Mouse (Mus musculus): ENCODE measurements around the gene Rps6kb1. TPM values are rescaled to one million over a fixed set of nuclear protein-coding genes. Genes with fewer than 3 reads are reported as not detected.

Gene Rps6kb1
- polyA plus RNA-seq, 1 experiment = 31.4 TPM

DNA sequence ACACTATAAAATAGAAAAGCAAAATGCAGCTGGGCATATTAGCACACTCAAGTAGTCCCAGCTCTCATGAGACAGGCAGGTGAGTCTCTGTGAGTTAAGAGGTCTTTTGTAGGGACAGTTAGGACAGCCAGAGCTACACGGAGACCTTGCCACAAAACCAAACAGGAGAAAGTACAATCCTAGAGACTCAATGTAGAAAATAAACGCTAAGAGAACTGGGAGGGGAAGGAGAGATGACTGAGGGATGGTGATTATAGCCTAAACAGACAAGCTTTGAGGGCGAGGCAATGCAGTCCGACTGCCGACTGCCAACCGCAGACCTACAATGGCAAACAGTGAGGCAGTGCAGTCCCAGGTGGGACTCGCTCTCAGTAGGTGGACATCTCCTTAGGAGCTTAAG lies 43.2 kb upstream of the Rps6kb1 start:
- WGBS = 16% methylated on average over 7 of the region's 7 CpGs
- Histone ChIP-seq H3K4me1 (ENCODE audit: control insufficient read depth, insufficient read depth, low read length) (peaks cover 5% of the 10 kb centered on the region; the same call in 1 of the 2 replicates), H3K27ac (ENCODE audit: control insufficient read depth, insufficient read depth, low read depth, low read length, poor library complexity) (no peak overlapping the region; the same call in 1 of the 2 replicates), H3K4me3 (replicated peaks; ENCODE audit: control insufficient read depth, low read depth, low read length) (no peak overlapping the region)
- TF ChIP-seq POLR2A (IDR thresholded peaks at IDR 0.05; ENCODE audit: borderline replicate concordance, control insufficient read depth, low read depth, low read length) = no peak
- no peak for TF ChIP-seq CTCF (IDR thresholded peaks at IDR 0.05; ENCODE audit: control insufficient read depth, insufficient read depth, low read length)

DNA sequence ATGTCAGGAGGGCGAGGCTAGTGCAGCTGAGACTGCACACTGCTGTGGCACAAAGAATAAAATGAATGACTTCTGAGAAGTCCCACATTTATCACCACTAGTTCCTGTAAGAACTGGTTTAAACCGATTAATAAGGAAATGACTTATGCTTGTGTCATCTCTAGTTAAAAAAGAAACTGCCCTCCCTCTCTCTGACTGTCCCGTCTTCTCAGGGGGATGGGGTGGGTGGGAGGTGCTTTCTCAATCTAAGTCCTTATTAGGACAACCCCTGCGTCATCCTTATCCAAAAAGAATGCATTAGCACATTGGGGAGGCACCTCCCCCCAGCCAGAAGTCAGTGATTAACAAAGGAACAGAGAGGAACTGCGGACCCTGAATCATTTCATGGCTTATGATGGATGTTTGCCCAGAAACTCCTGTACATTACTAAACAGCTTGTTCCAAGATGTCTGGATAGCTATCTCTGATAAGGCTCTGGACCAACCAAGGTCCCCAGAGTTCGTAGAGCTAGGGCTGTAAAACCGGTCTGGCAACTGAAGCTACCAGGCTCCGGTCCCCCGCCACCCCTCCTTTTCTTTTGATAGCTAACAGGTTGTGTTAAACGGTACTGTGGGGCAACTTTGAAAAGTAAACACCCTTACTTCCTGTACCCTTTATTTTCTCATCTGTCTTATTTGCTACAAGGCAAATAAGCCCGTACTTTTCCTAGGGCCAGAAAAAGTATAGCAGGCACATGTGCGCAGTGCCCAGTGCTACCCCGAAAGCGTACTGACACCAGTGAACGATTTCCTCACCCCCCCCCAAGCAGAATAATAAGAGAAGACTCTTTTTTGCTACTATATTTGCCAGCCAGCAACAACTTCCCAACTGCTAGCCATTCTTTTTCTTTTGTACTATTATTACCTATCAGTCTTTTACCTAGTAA lies 42.5 kb upstream of the Rps6kb1 start:
- TF ChIP-seq CTCF (IDR thresholded peaks at IDR 0.05; ENCODE audit: control insufficient read depth, insufficient read depth, low read length) = no peak
- TF ChIP-seq POLR2A (IDR thresholded peaks at IDR 0.05; ENCODE audit: borderline replicate concordance, control insufficient read depth, low read depth, low read length) = peak; percentile 54
- peaks cover 5% of the 10 kb centered on the region; the same call in 1 of the 2 replicates for H3K4me1 ChIP-seq (ENCODE audit: control insufficient read depth, insufficient read depth, low read length)

DNA sequence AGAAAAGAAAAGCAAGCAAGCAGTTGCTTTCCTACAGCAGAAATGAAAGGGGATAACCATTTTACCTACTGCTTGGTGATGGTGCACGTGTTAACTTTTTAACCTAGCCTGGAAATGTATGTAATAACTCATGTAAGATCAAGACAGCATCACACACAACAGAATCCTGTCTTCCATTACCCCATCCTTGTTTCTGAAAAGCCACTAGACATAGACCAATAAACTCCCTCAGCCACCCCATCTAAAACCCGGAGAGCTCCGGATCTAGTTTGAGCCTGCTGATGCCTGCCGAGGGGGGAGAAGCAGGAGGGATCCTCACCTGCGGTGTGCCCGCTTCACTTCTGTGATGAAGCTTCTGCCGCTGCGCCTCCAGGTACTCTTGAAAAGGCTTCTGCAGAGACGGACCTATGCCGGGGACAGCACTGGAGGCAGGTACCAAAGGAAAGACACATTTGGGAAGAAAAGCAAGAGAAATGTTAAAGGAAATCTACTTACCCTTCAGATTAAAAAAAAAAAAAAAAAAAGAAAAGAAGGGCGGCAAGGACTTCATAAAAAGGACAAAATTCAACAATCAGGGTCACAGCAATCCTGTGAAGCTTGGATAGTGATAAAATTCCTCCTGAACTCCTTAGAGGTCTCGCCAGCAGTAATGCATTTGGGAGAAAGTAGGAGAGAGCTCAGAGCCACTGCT lies 41.7 kb upstream of the Rps6kb1 start:
- TF ChIP-seq CTCF (IDR thresholded peaks at IDR 0.05; ENCODE audit: control insufficient read depth, insufficient read depth, low read length) (no peak), POLR2A (IDR thresholded peaks at IDR 0.05; ENCODE audit: borderline replicate concordance, control insufficient read depth, low read depth, low read length) (peak; percentile 46; the same call in 1 of the 2 replicates)
- Histone ChIP-seq H3K4me1 (ENCODE audit: control insufficient read depth, insufficient read depth, low read length) (peaks cover 5% of the 10 kb centered on the region; the same call in 1 of the 2 replicates), H3K27ac (ENCODE audit: control insufficient read depth, insufficient read depth, low read depth, low read length, poor library complexity) (peak overlapping the region; percentile 40), H3K4me3 (replicated peaks; ENCODE audit: control insufficient read depth, low read depth, low read length) (peak overlapping the region; percentile 56)
- WGBS = 1% methylated on average over 12 of the region's 12 CpGs

More for the DNA sequence above, 42.5 kb upstream of the Rps6kb1 start:
- Histone ChIP-seq H3K4me3 (replicated peaks; ENCODE audit: control insufficient read depth, low read depth, low read length) (peak overlapping the region; percentile 56), H3K27ac (ENCODE audit: control insufficient read depth, insufficient read depth, low read depth, low read length, poor library complexity) (peak overlapping the region; percentile 40)
- WGBS = 2% methylated on average over 15 of the region's 15 CpGs

DNA sequence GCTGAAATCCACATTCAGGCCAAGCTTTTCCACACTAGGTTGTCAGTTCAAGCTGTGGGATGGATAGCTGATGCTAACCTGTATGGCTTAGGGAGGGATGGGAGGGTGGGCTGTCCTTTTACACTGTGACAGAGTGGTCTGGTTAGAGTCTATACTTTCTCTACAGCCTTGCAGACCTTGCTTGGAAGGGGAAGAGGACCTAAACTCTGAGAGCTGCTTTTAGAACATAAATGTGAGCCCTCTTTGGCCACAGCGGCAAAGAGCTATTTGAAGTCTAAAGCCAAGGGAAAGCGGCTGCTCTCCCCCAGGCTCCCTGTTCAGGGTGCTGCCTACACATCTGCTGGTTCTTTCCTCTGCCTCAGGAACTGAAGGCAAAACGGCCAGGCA lies 41.0 kb upstream of the Rps6kb1 start:
- peak overlapping the region; percentile 86 for H3K27ac ChIP-seq (ENCODE audit: control insufficient read depth, insufficient read depth, low read depth, low read length, poor library complexity)
- peak overlapping the region; percentile 61 for H3K4me3 ChIP-seq (replicated peaks; ENCODE audit: control insufficient read depth, low read depth, low read length)
- no peak for TF ChIP-seq POLR2A (IDR thresholded peaks at IDR 0.05; ENCODE audit: borderline replicate concordance, control insufficient read depth, low read depth, low read length)
- TF ChIP-seq CTCF (IDR thresholded peaks at IDR 0.05; ENCODE audit: control insufficient read depth, insufficient read depth, low read length) = no peak
- peaks cover 3% of the 10 kb centered on the region; the same call in 1 of the 2 replicates for H3K4me1 ChIP-seq (ENCODE audit: control insufficient read depth, insufficient read depth, low read length)
- WGBS = 2% methylated on average over 3 of the region's 3 CpGs

DNA sequence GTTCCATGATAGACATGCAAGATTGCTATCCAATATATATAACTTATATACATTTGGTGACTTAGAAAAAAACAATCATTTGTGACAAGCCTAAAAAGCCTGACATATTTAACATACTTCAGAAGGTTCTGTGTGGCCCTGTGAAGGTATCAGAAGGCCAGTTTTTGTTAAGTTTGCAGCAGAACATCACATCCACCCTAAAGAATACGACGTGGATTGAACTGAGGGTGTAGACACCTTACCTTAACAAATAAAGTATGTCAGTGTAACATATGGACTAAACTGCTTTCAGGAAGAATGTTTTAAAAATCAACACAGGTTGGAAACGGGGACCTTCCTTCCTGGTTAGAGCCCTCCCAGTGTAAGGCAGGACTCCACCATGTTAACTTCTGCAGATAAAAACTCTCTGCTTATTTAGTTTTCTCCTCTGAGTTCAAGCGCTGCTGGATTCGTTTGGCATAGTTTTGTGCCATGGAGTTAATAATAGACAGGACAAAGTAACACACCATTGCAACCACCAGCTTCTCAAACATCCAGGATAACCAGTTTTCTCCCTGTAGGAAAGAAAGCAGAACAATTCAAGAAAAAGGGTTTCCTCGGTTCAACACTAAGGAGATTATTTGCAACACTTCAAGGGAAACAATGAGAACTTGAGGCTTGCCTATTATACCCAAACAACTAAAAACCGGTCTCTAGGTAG lies 40.4 kb upstream of the Rps6kb1 start:
- H3K27ac ChIP-seq (ENCODE audit: control insufficient read depth, insufficient read depth, low read depth, low read length, poor library complexity) = no peak overlapping the region; the same call in 1 of the 2 replicates
- no peak for TF ChIP-seq POLR2A (IDR thresholded peaks at IDR 0.05; ENCODE audit: borderline replicate concordance, control insufficient read depth, low read depth, low read length)
- TF ChIP-seq CTCF (IDR thresholded peaks at IDR 0.05; ENCODE audit: control insufficient read depth, insufficient read depth, low read length) = no peak
- 8% methylated on average over 7 of the region's 7 CpGs for WGBS
- peak overlapping the region; percentile 61 for H3K4me3 ChIP-seq (replicated peaks; ENCODE audit: control insufficient read depth, low read depth, low read length)
- H3K4me1 ChIP-seq (ENCODE audit: control insufficient read depth, insufficient read depth, low read length) = peaks cover 7% of the 10 kb centered on the region; the same call in 1 of the 2 replicates

DNA sequence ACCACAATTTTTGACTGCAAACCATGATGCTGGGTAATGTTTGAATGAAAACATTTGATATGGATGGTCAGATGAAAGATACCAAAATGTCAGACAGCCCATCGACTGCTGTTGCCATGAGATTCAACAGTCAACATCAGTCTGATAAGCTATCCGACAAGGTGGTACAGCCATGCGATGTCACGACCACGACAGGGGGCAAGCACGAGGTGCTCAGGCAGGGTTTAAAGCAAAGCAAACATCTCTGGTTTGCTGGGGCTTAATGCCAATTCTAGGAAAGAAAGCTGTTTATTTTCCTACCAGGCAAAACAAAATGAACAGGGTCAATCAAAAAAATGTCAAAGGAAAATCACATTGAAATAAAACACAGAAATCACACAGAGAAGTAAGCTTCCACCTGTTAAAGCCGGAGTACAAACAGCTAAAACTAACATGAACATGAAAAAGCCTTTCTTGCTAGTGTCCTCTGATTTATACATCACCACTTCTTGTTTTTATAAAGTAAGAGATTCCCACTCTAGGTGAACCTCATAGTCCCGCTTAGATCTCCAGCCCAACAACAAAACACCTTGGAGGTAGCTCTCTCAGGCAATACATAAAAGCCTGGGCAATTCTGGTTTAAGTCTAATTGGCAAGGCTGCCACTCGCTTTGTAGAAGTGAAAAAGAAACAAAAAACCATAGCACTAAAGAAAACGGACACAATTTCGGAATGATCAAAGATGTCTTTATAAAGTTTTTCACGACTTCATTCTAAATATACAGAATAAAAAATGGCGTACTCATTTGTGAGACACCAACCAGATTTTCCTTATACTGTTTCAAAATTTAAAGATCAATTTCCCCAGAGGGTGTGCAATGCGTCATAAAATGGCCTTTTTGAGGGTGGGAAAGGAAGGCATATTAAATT lies 39.6 kb upstream of the Rps6kb1 start:
- no peak for TF ChIP-seq CTCF (IDR thresholded peaks at IDR 0.05; ENCODE audit: control insufficient read depth, insufficient read depth, low read length)
- WGBS = 26% methylated on average over 14 of the region's 14 CpGs
- peaks cover 11% of the 10 kb centered on the region for H3K4me1 ChIP-seq (ENCODE audit: control insufficient read depth, insufficient read depth, low read length)
- H3K27ac ChIP-seq (ENCODE audit: control insufficient read depth, insufficient read depth, low read depth, low read length, poor library complexity) = 0 out of 2 replicates have a peak overlapping the region, but pooled peaks have one; percentile 4
- peak overlapping the region; percentile 47 for H3K4me3 ChIP-seq (replicated peaks; ENCODE audit: control insufficient read depth, low read depth, low read length)

DNA sequence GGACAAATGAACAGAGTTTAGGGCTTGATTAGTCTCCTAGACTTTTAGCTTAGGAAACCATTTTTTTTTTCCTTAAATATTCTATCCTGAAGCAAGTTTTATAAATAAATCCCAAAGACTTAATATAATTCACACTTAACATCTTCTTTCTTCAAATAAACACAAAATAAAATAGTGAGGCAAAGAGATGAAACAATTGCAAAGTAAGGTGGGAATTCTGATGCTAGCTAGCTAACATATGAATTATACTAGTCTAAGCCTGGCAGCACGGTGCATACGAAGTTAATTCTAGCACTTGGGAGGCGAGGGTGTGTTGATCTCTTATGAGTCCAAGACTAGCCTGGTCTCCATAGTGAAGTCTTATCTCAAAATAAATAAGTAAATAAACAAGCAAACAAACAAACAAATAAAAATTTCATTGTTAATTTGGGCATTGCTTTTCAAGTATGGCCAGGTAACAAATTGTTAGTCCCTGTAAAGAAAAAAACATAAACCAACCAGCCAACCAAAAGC lies 38.8 kb upstream of the Rps6kb1 start:
- H3K4me3 ChIP-seq (replicated peaks; ENCODE audit: control insufficient read depth, low read depth, low read length) = no peak overlapping the region
- WGBS = 71% methylated on average over 3 of the region's 3 CpGs
- H3K4me1 ChIP-seq (ENCODE audit: control insufficient read depth, insufficient read depth, low read length) = peaks cover 12% of the 10 kb centered on the region
- no peak overlapping the region for H3K27ac ChIP-seq (ENCODE audit: control insufficient read depth, insufficient read depth, low read depth, low read length, poor library complexity)
- TF ChIP-seq POLR2A (IDR thresholded peaks at IDR 0.05; ENCODE audit: borderline replicate concordance, control insufficient read depth, low read depth, low read length) (no peak), CTCF (IDR thresholded peaks at IDR 0.05; ENCODE audit: control insufficient read depth, insufficient read depth, low read length) (no peak)
